Mouse (Mus musculus) midbrain, embryonic 12.5 days (tissue): ENCODE results near the gene Plbd2. TPM values are rescaled to one million over a fixed set of nuclear protein-coding genes. Genes with fewer than 3 reads are reported as not detected.

Experiments used
- ATAC-seq: fragments of 200-750 bp; cut with Nextera tagmentation; 2 replicates; pipeline ENCODE4 v1.8.0; 2017; ENCODE audit warnings: low read depth, moderate TSS enrichment, moderate library complexity; ENCODE audit not compliant: low FRiP score
- H3K27ac ChIP-seq: fragments of 300-500 bp; sonication (generic); replicated peaks from 2 replicates; pipeline ENCODE4 v1.5.1; 2016; ENCODE audit warnings: mild to moderate bottlenecking
- H3K27me3 ChIP-seq: fragments of 300-500 bp; sonication (generic); 2 replicates; pipeline ENCODE4 v1.6.1; 2016; ENCODE audit warnings: mild to moderate bottlenecking
- H3K36me3 ChIP-seq: fragments of 300-500 bp; sonication (generic); 2 replicates; pipeline ENCODE4 v1.6.1; 2016
- H3K4me1 ChIP-seq: fragments of 300-500 bp; sonication (generic); 2 replicates; pipeline ENCODE4 v1.6.1; 2016
- H3K4me2 ChIP-seq: fragments of 300-500 bp; sonication (generic); replicated peaks from 2 replicates; pipeline ENCODE4 v1.6.1; 2016; ENCODE audit warnings: mild to moderate bottlenecking, moderate library complexity
- H3K4me3 ChIP-seq: fragments of 300-500 bp; sonication (generic); 2 replicates; pipeline ENCODE4 v1.5.1; 2016; ENCODE audit warnings: mild to moderate bottlenecking
- H3K9ac ChIP-seq: fragments of 300-500 bp; sonication (generic); replicated peaks from 2 replicates; pipeline ENCODE4 v1.6.1; 2016; ENCODE audit warnings: mild to moderate bottlenecking, moderate library complexity
- H3K9me3 ChIP-seq: fragments of 300-500 bp; sonication (generic); 2 replicates; pipeline ENCODE4 v1.6.1; 2016; ENCODE audit warnings: mild to moderate bottlenecking
- WGBS: fragments of 180-500 bp; shearing (Covaris S2); methylation state at CpG from one replicate; pipeline ENCODE4 v1.1.7; 2016; 5-methylcytosine and 5-hydroxymethylcytosine counted together
- polyA plus RNA-seq: library from polyadenylated mRNA; unstranded; fragments of >200 nt; fragmentation: Nextera tagmentation; extraction: Ambion mirVana; gene quantifications from 2 replicates; pipeline ENCODE4 v1.2.1, GENCODE M21; 2016

The Plbd2 gene
- polyA plus RNA-seq, 1 experiment from 2014 or later = 36.2 TPM

GRCm38 (mm10) chr5:120492437-120492836, 11.0 kb downstream of the Plbd2 start:
- H3K9me3 ChIP-seq = no peaks in the 10 kb centered on the region
- no peak for ATAC-seq
- no peaks in the 10 kb centered on the region for H3K27me3 ChIP-seq
- H3K4me3 ChIP-seq = no peak overlapping the region
- peaks cover 27% of the 10 kb centered on the region; the same call in 1 of the 2 replicates for H3K36me3 ChIP-seq
- no peak overlapping the region for H3K4me2 ChIP-seq
- no peak overlapping the region for H3K9ac ChIP-seq
- WGBS = 67% methylated on average over 11 of the region's 11 CpGs
- no peak overlapping the region for H3K27ac ChIP-seq
- H3K4me1 ChIP-seq = peaks cover 4% of the 10 kb centered on the region; the same call in 1 of the 2 replicates

- Histone ChIP-seq H3K4me3 (no peak overlapping the region), H3K4me2 (no peak overlapping the region), H3K4me1 (peaks cover 4% of the 10 kb centered on the region; the same call in 1 of the 2 replicates), H3K27me3 (no peaks in the 10 kb centered on the region), H3K36me3 (peaks cover 40% of the 10 kb centered on the region), H3K9ac (no peak overlapping the region), H3K27ac (no peak overlapping the region), H3K9me3 (no peaks in the 10 kb centered on the region)
- no peak for ATAC-seq
- WGBS = 89% methylated on average over 8 of the region's 8 CpGs
Observed at GRCm38 (mm10) chr5:120490679-120491192, 12.7 kb downstream of the Plbd2 start.

DNA sequence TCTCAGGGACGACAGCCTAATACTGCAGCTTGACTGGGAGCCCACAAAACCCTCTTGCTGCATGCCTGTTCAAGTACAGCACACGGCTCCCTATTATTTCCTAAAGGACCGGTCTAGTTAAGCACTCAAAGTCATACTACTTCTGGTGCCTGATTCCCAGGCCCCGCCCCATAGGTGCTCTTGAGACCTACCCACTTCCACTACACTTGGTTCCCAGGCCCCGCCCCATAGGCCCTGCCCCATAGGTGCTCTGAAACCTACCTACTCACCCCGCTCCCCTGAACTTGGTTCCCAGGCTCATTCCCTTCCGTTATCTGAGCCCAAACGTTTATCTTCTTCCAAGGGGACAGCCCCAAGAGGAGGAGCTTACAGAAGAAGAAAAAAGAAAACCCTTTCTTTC, 15.6 kb downstream of the Plbd2 start:
- Histone ChIP-seq H3K27ac (no peak overlapping the region), H3K9ac (no peak overlapping the region), H3K4me2 (no peak overlapping the region), H3K4me3 (no peak overlapping the region), H3K36me3 (peaks cover 57% of the 10 kb centered on the region), H3K27me3 (no peaks in the 10 kb centered on the region), H3K4me1 (peaks cover 4% of the 10 kb centered on the region; the same call in 1 of the 2 replicates), H3K9me3 (no peaks in the 10 kb centered on the region)
- WGBS = 85% methylated on average over 8 of the region's 8 CpGs
- ATAC-seq = no peak

- WGBS = 87% methylated on average over 19 of the region's 19 CpGs
- no peaks in the 10 kb centered on the region for H3K9me3 ChIP-seq
- H3K27ac ChIP-seq = no peak overlapping the region
- no peaks in the 10 kb centered on the region for H3K27me3 ChIP-seq
- no peak overlapping the region for H3K9ac ChIP-seq
- H3K4me3 ChIP-seq = no peak overlapping the region
- peaks cover 44% of the 10 kb centered on the region for H3K36me3 ChIP-seq
- no peaks in the 10 kb centered on the region for H3K4me1 ChIP-seq
- no peak overlapping the region for H3K4me2 ChIP-seq
- no peak for ATAC-seq
Observed at GRCm38 (mm10) chr5:120483399-120483798, 20.0 kb downstream of the Plbd2 start.

- Histone ChIP-seq H3K4me2 (no peak overlapping the region), H3K27ac (no peak overlapping the region), H3K27me3 (peaks cover 13% of the 10 kb centered on the region; the same call in 1 of the 2 replicates), H3K9ac (no peak overlapping the region), H3K4me3 (no peak overlapping the region), H3K9me3 (no peaks in the 10 kb centered on the region), H3K4me1 (0 out of 2 replicates have a peak, but pooled peaks cover 1% of the 10 kb centered on the region), H3K36me3 (peaks cover 28% of the 10 kb centered on the region)
- WGBS = 72% methylated on average over 9 of the region's 9 CpGs
- ATAC-seq = no peak
Observed at GRCm38 (mm10) chr5:120481205-120481604, 22.2 kb downstream of the Plbd2 start.

- Histone ChIP-seq H3K4me3 (no peak overlapping the region), H3K9ac (no peak overlapping the region), H3K27me3 (peaks cover 14% of the 10 kb centered on the region; the same call in 1 of the 2 replicates), H3K4me2 (no peak overlapping the region), H3K4me1 (0 out of 2 replicates have a peak, but pooled peaks cover 4% of the 10 kb centered on the region), H3K36me3 (peaks cover 11% of the 10 kb centered on the region; the same call in 1 of the 2 replicates), H3K27ac (no peak overlapping the region), H3K9me3 (no peaks in the 10 kb centered on the region)
- no peak for ATAC-seq
- 70% methylated on average over 4 of the region's 4 CpGs for WGBS
Observed at GRCm38 (mm10) chr5:120479538-120479937, 23.9 kb downstream of the Plbd2 start.

DNA sequence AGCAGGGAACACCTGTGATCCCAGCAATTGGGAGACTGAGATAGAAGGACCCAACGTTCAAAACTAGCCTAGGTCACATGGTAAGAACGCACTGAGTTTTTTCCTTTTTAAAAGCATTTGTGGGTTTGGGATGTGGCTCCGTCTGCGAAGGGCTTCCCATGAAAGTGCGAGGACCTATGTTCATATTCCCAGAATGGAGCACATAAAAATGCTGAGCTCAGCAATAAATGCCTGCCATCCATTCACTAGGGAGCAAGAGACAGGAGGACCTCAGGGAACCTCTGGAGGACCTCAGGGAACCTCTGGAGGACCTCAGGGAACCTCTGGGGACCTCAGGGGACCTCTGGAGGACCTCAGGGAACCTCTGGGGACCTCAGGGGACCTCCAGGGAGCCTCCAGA, 25.4 kb downstream of the Plbd2 start:
- Histone ChIP-seq H3K9me3 (no peaks in the 10 kb centered on the region), H3K4me1 (0 out of 2 replicates have a peak, but pooled peaks cover 4% of the 10 kb centered on the region), H3K4me3 (no peak overlapping the region), H3K27me3 (peaks cover 14% of the 10 kb centered on the region; the same call in 1 of the 2 replicates), H3K27ac (no peak overlapping the region), H3K9ac (no peak overlapping the region), H3K4me2 (no peak overlapping the region), H3K36me3 (no peaks in the 10 kb centered on the region)
- 91% methylated on average over 5 of the region's 5 CpGs for WGBS
- ATAC-seq = no peak

GRCm38 (mm10) chr5:120476296-120476695, 27.1 kb downstream of the Plbd2 start, which contains the start of gene Sds:
Gene Sds, plus strand, starts transcription at chr5:120476526.
- H3K36me3 ChIP-seq = no peaks in the 10 kb centered on the region
- H3K4me3 ChIP-seq = no peak within 1 kb of the TSS
- no peaks in the 10 kb centered on the region for H3K9me3 ChIP-seq
- H3K4me2 ChIP-seq = no peak within 1 kb of the TSS; the same call in 1 of the 2 replicates
- no peak within 1 kb of the TSS for H3K27ac ChIP-seq
- 17% methylated on average over 13 of the region's 13 CpGs for WGBS
- no peak for ATAC-seq
- H3K4me1 ChIP-seq = 0 out of 2 replicates have a peak, but pooled peaks cover 4% of the 10 kb centered on the region
- H3K27me3 ChIP-seq = peaks cover 20% of the 10 kb centered on the region; the same call in 1 of the 2 replicates
- no peak within 1 kb of the TSS for H3K9ac ChIP-seq

DNA sequence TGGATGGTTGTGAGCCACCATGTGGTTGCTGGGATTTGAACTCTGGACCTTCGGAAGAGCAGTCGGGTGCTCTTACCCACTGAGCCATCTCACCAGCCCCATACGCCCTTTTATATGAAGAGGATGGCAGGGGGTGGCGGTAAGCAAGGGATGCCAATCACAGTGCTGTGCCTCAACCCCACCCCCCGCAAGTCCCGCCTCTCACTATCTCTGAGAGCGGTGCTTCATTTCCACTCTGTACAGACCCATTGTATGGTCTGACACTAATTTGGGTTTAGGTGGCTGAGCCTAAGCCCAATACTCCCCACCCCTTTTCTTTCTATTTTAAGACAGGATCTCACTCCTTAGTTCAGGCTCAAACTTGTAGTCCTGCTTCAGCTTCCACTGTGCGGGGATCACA, 27.6 kb downstream of the Plbd2 start:
- no peak overlapping the region for H3K9ac ChIP-seq
- ATAC-seq = no peak
- 53% methylated on average over 8 of the region's 8 CpGs for WGBS
- no peak overlapping the region for H3K4me3 ChIP-seq
- H3K36me3 ChIP-seq = no peaks in the 10 kb centered on the region
- H3K4me1 ChIP-seq = 0 out of 2 replicates have a peak, but pooled peaks cover 4% of the 10 kb centered on the region
- H3K27ac ChIP-seq = no peak overlapping the region
- no peaks in the 10 kb centered on the region for H3K9me3 ChIP-seq
- no peak overlapping the region; the same call in 1 of the 2 replicates for H3K4me2 ChIP-seq
- H3K27me3 ChIP-seq = peaks cover 20% of the 10 kb centered on the region; the same call in 1 of the 2 replicates

GRCm38 (mm10) chr5:120473361-120473760, 30.1 kb downstream of the Plbd2 start:
- Histone ChIP-seq H3K4me1 (0 out of 2 replicates have a peak, but pooled peaks cover 4% of the 10 kb centered on the region), H3K9ac (no peak overlapping the region), H3K27ac (no peak overlapping the region), H3K9me3 (no peaks in the 10 kb centered on the region), H3K4me3 (no peak overlapping the region), H3K36me3 (no peaks in the 10 kb centered on the region), H3K27me3 (peaks cover 26% of the 10 kb centered on the region; the same call in 1 of the 2 replicates), H3K4me2 (no peak overlapping the region)
- 93% methylated on average over 2 of the region's 2 CpGs for WGBS
- no peak for ATAC-seq

DNA sequence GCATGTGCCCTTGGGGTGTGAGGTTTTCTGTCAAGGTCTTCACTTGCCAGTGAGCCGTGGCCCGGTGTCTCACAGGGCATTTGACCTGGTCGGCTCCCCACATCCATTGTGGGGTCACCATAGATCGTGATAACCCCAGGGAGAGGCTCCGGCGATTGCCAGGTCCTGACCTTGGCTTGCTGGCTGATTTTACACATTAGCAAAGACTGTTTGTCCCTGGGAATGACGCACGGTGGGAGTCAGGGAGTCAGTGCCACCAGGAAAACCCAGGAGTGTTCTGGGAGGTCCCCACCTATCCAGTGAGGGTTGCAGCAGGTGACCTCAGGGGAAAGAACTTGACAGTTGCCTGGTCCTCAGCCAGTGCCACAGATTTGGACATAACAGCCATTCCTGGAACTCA, 30.7 kb downstream of the Plbd2 start, which contains the start of gene Sdsl:
Gene Sdsl, minus strand, starts transcription at position 41 of the 400 bp plus-strand sequence.
- 86% methylated on average over 8 of the region's 8 CpGs for WGBS
- no peaks in the 10 kb centered on the region for H3K9me3 ChIP-seq
- no peak for ATAC-seq

DNA sequence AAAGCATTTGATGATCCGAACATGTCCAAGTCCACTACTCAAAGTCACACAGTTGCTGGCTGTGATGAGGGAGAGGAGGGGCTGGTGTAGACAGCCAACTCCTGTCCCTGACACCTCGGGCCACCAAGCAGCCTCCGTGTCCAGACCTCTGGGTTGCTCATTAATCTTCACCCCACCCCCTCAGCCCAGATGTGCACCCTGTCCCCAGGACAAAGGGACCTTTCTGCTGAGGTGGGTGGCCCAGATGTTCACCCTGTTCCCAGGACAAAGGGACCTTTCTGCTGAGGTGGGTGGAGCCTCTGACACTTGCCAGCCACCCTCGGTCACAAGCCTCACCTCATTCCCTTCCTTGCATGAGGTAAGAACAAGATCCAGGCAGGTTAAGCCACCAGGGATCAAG, 31.9 kb downstream of the Plbd2 start:
- Histone ChIP-seq H3K4me1 (0 out of 2 replicates have a peak, but pooled peaks cover 4% of the 10 kb centered on the region), H3K27ac (no peak overlapping the region), H3K4me2 (no peak overlapping the region), H3K9me3 (no peaks in the 10 kb centered on the region), H3K9ac (no peak overlapping the region), H3K4me3 (no peak overlapping the region), H3K36me3 (no peaks in the 10 kb centered on the region), H3K27me3 (peaks cover 19% of the 10 kb centered on the region; the same call in 1 of the 2 replicates)
- 63% methylated on average over 4 of the region's 4 CpGs for WGBS
- no peak for ATAC-seq

More for the DNA sequence above, 30.7 kb downstream of the Plbd2 start, which contains the start of gene Sdsl:
- no peak within 1 kb of the TSS for H3K4me3 ChIP-seq
- H3K36me3 ChIP-seq = no peaks in the 10 kb centered on the region
- 0 out of 2 replicates have a peak, but pooled peaks cover 4% of the 10 kb centered on the region for H3K4me1 ChIP-seq
- no peak within 1 kb of the TSS for H3K27ac ChIP-seq
- peaks cover 27% of the 10 kb centered on the region; the same call in 1 of the 2 replicates for H3K27me3 ChIP-seq
- no peak within 1 kb of the TSS for H3K9ac ChIP-seq
- no peak within 1 kb of the TSS for H3K4me2 ChIP-seq
